Mouse (Mus musculus): ENCODE measurements at regions not wholly inside any gene's neighbourhood (a gene's known extent, or its start where the extent isn't known, plus 50 kb on each side); places are given as distances from the start of the nearest gene placed in this dataset.

DNA sequence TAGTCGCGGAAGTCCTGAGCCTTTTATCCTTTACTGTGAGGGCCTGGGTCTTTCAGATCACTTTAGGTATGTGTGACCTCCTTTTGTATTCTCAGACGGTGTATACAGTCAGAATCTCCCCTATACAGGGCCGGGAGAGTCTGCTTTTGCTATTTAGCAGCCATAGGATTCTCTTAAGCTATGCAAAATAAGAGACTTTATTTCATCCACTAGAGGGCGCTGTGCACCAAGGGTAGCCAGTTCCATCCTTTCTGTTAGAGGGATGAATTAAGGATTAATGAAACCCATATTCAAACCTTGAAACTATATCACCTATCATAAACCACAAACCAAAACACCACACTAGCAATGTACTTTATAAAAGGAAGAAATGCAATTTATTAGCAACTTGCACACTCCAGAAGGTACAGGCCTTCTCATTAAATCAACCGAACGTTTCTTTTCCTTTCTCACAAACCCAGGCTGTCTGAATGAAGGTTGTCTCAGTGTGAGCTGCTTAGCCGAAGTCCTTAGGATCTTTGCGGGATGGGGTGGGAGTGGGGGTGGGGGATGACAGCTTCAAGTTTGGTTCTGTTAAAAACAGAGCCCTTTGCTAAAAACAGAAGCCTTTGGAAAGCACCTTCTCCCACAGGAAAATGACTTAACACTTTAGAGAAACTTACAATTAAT is 116.8 kb upstream of the Tmpo start:
- H3K27me3 ChIP-seq (ENCODE audit: insufficient read depth, low read length), result no peaks in the 10 kb centered on the region
- 34% methylated on average over 9 of the region's 9 CpGs for WGBS
- H3K9me3 ChIP-seq (ENCODE audit: low read depth, low read length), result no peaks in the 10 kb centered on the region
- no peak overlapping the region for H3K4me3 ChIP-seq (ENCODE audit: low read depth, low read length)
- peak; percentile 80 for TF ChIP-seq CTCF (IDR thresholded peaks at IDR 0.05; ENCODE audit: low read depth)
- H3K4me2 ChIP-seq, result no peak overlapping the region
- DNase-seq (peak; percentile 91), ATAC-seq (ENCODE audit: insufficient read depth) (peak; percentile 47)
- no peak overlapping the region for H3K9ac ChIP-seq
- H3K36me3 ChIP-seq (ENCODE audit: insufficient read depth), result no peaks in the 10 kb centered on the region
- no peak overlapping the region for H3K27ac ChIP-seq (ENCODE audit: low read depth)
- H3K4me1 ChIP-seq (ENCODE audit: insufficient read depth), result no peaks in the 10 kb centered on the region

- no peaks in the 10 kb centered on the region for H3K9me3 ChIP-seq (ENCODE audit: low read depth, low read length)
- TF ChIP-seq CTCF (IDR thresholded peaks at IDR 0.05; ENCODE audit: low read depth), result peak; percentile 41; the same call in 1 of the 2 replicates
- H3K36me3 ChIP-seq (ENCODE audit: insufficient read depth), result no peaks in the 10 kb centered on the region
- peak; percentile 12 for DNase-seq
- ATAC-seq (ENCODE audit: insufficient read depth), result no peak
- no peaks in the 10 kb centered on the region for H3K27me3 ChIP-seq (ENCODE audit: insufficient read depth, low read length)
- H3K9ac ChIP-seq, result no peak overlapping the region
- no peak overlapping the region for H3K4me3 ChIP-seq (ENCODE audit: low read depth, low read length)
- 79% methylated on average over 8 of the region's 8 CpGs for WGBS
- H3K4me2 ChIP-seq, result no peak overlapping the region
- no peak overlapping the region for H3K27ac ChIP-seq (ENCODE audit: low read depth)
- H3K4me1 ChIP-seq (ENCODE audit: insufficient read depth), result no peaks in the 10 kb centered on the region
These were observed 114.2 kb upstream of the Tmpo start for GRCm38 (mm10) chr10:91295345-91295744.

- Histone ChIP-seq H3K4me2 (no peak overlapping the region), H3K9ac (no peak overlapping the region), H3K36me3 (ENCODE audit: insufficient read depth) (no peaks in the 10 kb centered on the region), H3K4me3 (ENCODE audit: low read depth, low read length) (no peak overlapping the region), H3K27ac (ENCODE audit: low read depth) (no peak overlapping the region), H3K27me3 (ENCODE audit: insufficient read depth, low read length) (no peaks in the 10 kb centered on the region), H3K4me1 (ENCODE audit: insufficient read depth) (no peaks in the 10 kb centered on the region), H3K9me3 (ENCODE audit: low read depth, low read length) (no peaks in the 10 kb centered on the region)
- no peak for DNase-seq
- TF ChIP-seq CTCF (IDR thresholded peaks at IDR 0.05; ENCODE audit: low read depth), result no peak
- ATAC-seq (ENCODE audit: insufficient read depth), result no peak
- WGBS, result 82% methylated on average over 6 of the region's 6 CpGs
These were observed 112.1 kb upstream of the Tmpo start for GRCm38 (mm10) chr10:91293226-91293625.

GRCm38 (mm10) chr10:91284259-91284658 is 103.1 kb upstream of the Tmpo start:
- Histone ChIP-seq H3K4me3 (ENCODE audit: low read depth, low read length) (no peak overlapping the region), H3K4me1 (ENCODE audit: insufficient read depth) (no peaks in the 10 kb centered on the region), H3K27me3 (ENCODE audit: insufficient read depth, low read length) (no peaks in the 10 kb centered on the region), H3K9ac (no peak overlapping the region), H3K4me2 (no peak overlapping the region), H3K27ac (ENCODE audit: low read depth) (no peak overlapping the region), H3K36me3 (ENCODE audit: insufficient read depth) (no peaks in the 10 kb centered on the region), H3K9me3 (ENCODE audit: low read depth, low read length) (no peaks in the 10 kb centered on the region)
- ATAC-seq (ENCODE audit: insufficient read depth) (no peak), DNase-seq (no peak)
- WGBS, result 87% methylated on average over 9 of the region's 9 CpGs
- TF ChIP-seq CTCF (IDR thresholded peaks at IDR 0.05; ENCODE audit: low read depth), result no peak

- no peak overlapping the region for H3K4me3 ChIP-seq (ENCODE audit: low read depth, low read length)
- ATAC-seq (ENCODE audit: insufficient read depth) (peak; percentile 45; the same call in 1 of the 2 replicates), DNase-seq (peak; percentile 92)
- H3K27ac ChIP-seq (ENCODE audit: low read depth), result no peak overlapping the region
- peak overlapping the region; percentile 46 for H3K4me2 ChIP-seq
- no peaks in the 10 kb centered on the region for H3K9me3 ChIP-seq (ENCODE audit: low read depth, low read length)
- no peak overlapping the region for H3K9ac ChIP-seq
- H3K4me1 ChIP-seq (ENCODE audit: insufficient read depth), result 0 out of 2 replicates have a peak, but pooled peaks cover 3% of the 10 kb centered on the region
- H3K36me3 ChIP-seq (ENCODE audit: insufficient read depth), result no peaks in the 10 kb centered on the region
- H3K27me3 ChIP-seq (ENCODE audit: insufficient read depth, low read length), result no peaks in the 10 kb centered on the region
- 14% methylated on average over 14 of the region's 14 CpGs for WGBS
- peak; percentile 96 for TF ChIP-seq CTCF (IDR thresholded peaks at IDR 0.05; ENCODE audit: low read depth)
These were observed 90.0 kb upstream of the Tmpo start for GRCm38 (mm10) chr10:91270955-91271741.

DNA sequence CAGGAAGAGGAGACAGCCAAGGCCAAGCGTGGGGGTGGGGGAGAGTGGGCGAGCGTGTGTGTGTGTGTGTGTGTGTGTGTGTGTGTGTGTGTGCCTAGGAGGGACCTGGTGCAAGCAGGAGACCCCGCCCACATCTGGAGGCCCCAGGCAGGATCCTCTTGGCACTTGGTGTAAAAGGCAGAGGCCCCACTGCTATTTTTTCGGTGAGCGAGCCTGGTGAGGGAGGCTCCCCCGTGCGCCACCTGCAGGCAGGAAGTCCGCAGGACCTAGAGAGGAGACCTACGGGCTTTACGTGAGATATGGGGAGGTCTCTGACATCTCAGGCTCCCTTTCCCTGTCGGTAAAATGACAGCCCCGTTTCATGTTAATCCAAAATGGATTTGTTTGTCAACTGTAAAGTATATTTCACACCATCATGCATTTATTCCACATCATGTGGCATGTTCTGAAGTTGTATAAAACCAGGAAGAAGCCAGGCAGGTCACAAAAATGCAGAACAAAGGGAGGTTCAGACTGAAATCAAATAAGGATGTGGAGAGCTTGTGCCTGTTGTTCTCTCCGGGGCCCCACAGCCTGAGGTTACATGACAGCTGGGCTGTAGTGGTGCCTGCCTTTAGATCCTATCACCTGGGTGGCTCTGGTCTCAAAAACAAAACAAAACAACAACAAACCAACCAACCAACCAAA is 89.3 kb upstream of the Tmpo start:
- Histone ChIP-seq H3K4me3 (ENCODE audit: low read depth, low read length) (no peak overlapping the region), H3K4me2 (peak overlapping the region; percentile 46), H3K4me1 (ENCODE audit: insufficient read depth) (0 out of 2 replicates have a peak, but pooled peaks cover 3% of the 10 kb centered on the region), H3K9me3 (ENCODE audit: low read depth, low read length) (no peaks in the 10 kb centered on the region), H3K27ac (ENCODE audit: low read depth) (no peak overlapping the region), H3K36me3 (ENCODE audit: insufficient read depth) (no peaks in the 10 kb centered on the region), H3K9ac (no peak overlapping the region), H3K27me3 (ENCODE audit: insufficient read depth, low read length) (no peaks in the 10 kb centered on the region)
- WGBS, result 5% methylated on average over 14 of the region's 14 CpGs
- peak; percentile 82 for DNase-seq
- peak; percentile 82 for ATAC-seq (ENCODE audit: insufficient read depth)
- peak; percentile 71 for TF ChIP-seq CTCF (IDR thresholded peaks at IDR 0.05; ENCODE audit: low read depth)

- Histone ChIP-seq H3K4me3 (ENCODE audit: low read depth, low read length) (no peak overlapping the region), H3K27ac (ENCODE audit: low read depth) (no peak overlapping the region), H3K27me3 (ENCODE audit: insufficient read depth, low read length) (no peaks in the 10 kb centered on the region), H3K4me2 (no peak overlapping the region), H3K9me3 (ENCODE audit: low read depth, low read length) (no peaks in the 10 kb centered on the region), H3K4me1 (ENCODE audit: insufficient read depth) (0 out of 2 replicates have a peak, but pooled peaks cover 3% of the 10 kb centered on the region), H3K9ac (no peak overlapping the region), H3K36me3 (ENCODE audit: insufficient read depth) (no peaks in the 10 kb centered on the region)
- DNase-seq (no peak), ATAC-seq (ENCODE audit: insufficient read depth) (no peak)
- WGBS, result 85% methylated on average over 6 of the region's 6 CpGs
- TF ChIP-seq CTCF (IDR thresholded peaks at IDR 0.05; ENCODE audit: low read depth), result no peak
These were observed 86.8 kb upstream of the Tmpo start for GRCm38 (mm10) chr10:91267886-91268285.

Measured in lung, embryonic 14.5 days (tissue).